Mouse (Mus musculus): Measurements from ENCODE around the gene Serf2.

The Serf2 gene

DNA sequence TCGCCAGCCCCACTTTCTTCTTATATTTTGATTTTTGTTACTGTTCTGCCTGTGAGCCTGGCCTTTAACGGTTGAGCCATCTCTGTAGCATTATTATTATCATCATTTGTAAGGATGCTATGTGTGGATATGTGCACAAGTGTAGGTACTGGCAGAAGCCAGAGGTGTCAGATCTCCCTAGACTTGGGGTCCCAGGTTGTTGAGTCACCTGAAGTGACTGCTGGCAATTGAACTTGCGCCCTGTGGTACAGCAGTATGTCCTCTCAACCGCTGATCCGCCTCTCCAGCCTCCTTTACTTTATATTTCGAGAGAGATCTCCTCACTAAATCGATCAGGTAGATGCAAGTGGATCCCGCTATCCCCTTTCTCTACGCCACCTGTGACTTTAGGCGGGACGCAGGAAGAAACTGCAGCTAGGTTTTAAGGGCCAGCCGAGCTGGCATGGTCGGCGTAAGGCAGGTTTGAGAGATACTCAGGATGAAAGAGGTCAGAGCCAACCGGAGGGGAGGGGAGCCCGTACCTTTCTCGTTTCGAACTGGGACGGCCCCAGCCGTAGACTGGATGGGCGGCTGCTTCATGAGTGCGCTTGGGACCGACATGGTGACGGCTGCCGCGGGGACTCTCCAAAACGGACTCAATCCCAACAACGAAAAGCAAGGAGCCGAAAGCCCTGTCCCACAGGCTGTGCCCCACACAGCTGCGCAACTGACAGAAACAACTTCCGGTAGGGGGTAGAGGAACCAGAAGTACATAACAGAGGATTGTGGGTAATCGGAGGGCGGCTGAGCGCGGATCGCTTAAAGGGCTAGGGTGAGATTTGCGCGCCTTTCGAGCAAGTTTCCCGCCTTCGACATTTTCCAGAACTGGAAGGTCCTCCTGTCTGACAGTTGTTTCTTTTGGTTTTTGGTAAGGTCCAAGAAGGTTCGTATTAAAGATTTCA, 57.2 kb downstream of the Serf2 start, which contains the start of the genes Mfap1a and Wdr76:
Mfap1a (minus strand) TSS at position 724 of the 941 bp plus-strand sequence.
Wdr76 (plus strand) TSS at position 782 of the 941 bp plus-strand sequence.
- DNase-seq (ENCODE audit: low read depth, low spot score), result peak; percentile 95

GRCm38 (mm10) chr2:121507173-121507950, 58.4 kb downstream of the Serf2 start:
- no peak for DNase-seq (ENCODE audit: low read depth, low spot score)
